Mouse (Mus musculus) G1E (cell line): ENCODE measurements around the gene Mgat1.

ENCODE experiments used
- CTCF ChIP-seq: IDR thresholded peaks from 2 replicates; pipeline ENCODE4 v1.5.1; 2012; ENCODE audit warnings: low read depth, low read length, inconsistent platforms, mixed read lengths
- GATA1 ChIP-seq: IDR thresholded peaks from 2 replicates; pipeline ENCODE4 v1.6.1; 2012; ENCODE audit warnings: borderline replicate concordance, low read length, inconsistent platforms, mixed read lengths
- GATA2 ChIP-seq: IDR thresholded peaks from 2 replicates; pipeline ENCODE4 v1.6.1; 2012; ENCODE audit warnings: low read depth, low read length, inconsistent platforms, borderline replicate concordance
- POLR2AphosphoS5 ChIP-seq: IDR thresholded peaks from 2 replicates; pipeline ENCODE4 v1.6.1; 2012; ENCODE audit warnings: low read depth, low read length, inconsistent platforms; ENCODE audit not compliant: insufficient replicate concordance
- TAL1 ChIP-seq: conservative IDR thresholded peaks from 2 replicates; pipeline ENCODE4 v1.6.1; 2012; ENCODE audit warnings: low read depth, low read length, inconsistent platforms, mixed read lengths

GRCm38 (mm10) chr11:49259296-49259695 lies 15.3 kb downstream of the Mgat1 start:
- TF ChIP-seq CTCF = no peak
- no peak for TF ChIP-seq GATA1
- no peak for TF ChIP-seq TAL1
- no peak for TF ChIP-seq GATA2
- TF ChIP-seq POLR2AphosphoS5 = no peak
